Mouse (Mus musculus): ENCODE results near the gene Gzmc.
"Not testable (repeated sequence)": the region's sequence is repeated elsewhere in the genome, so short reads cannot be mapped to it uniquely, and the experiment has no call there.

Gene Gzmc

GRCm38 (mm10) chr14:56234556-56234955, at the start of gene Gzmc:
Gene Gzmc, minus strand, starts transcription at chr14:56234656.
- no peak for TF ChIP-seq POU5F1 (IDR thresholded peaks at IDR 0.05; ENCODE audit: borderline replicate concordance, low read length)
- no peak for TF ChIP-seq NANOG (IDR thresholded peaks at IDR 0.05; ENCODE audit: borderline replicate concordance, low read length)
- TF ChIP-seq CTCF (conservative IDR thresholded peaks at IDR 0.05; ENCODE audit: low read length): no peak
- Histone ChIP-seq H3K4me1 (replicated peaks; ENCODE audit: low read depth, low read length) (no peaks in the 10 kb centered on the region), H3K36me3 (ENCODE audit: insufficient read depth, low read length) (no peaks in the 10 kb centered on the region), H3K27me3 (ENCODE audit: insufficient read depth, low read length) (no peaks in the 10 kb centered on the region), H3K9me3 (ENCODE audit: low read length) (peaks cover 34% of the 10 kb centered on the region), H3K4me3 (replicated peaks; ENCODE audit: low read length) (no peak within 1 kb of the TSS)

- Histone ChIP-seq H3K36me3 (ENCODE audit: insufficient read depth, low read length) (no peaks in the 10 kb centered on the region), H3K9me3 (ENCODE audit: low read length) (no peaks in the 10 kb centered on the region), H3K27me3 (ENCODE audit: insufficient read depth, low read length) (peaks cover 18% of the 10 kb centered on the region), H3K4me3 (replicated peaks; ENCODE audit: low read length) (no peak overlapping the region), H3K4me1 (replicated peaks; ENCODE audit: low read depth, low read length) (peaks cover 31% of the 10 kb centered on the region)
- TF ChIP-seq POU5F1 (IDR thresholded peaks at IDR 0.05; ENCODE audit: borderline replicate concordance, low read length): no peak
- no peak for TF ChIP-seq NANOG (IDR thresholded peaks at IDR 0.05; ENCODE audit: borderline replicate concordance, low read length)
- TF ChIP-seq CTCF (conservative IDR thresholded peaks at IDR 0.05; ENCODE audit: low read length): no peak
These were observed 49.4 kb upstream of the Gzmc start for GRCm38 (mm10) chr14:56283816-56284215.

GRCm38 (mm10) chr14:56281090-56281489, 46.6 kb upstream of the Gzmc start:
- peaks cover 26% of the 10 kb centered on the region for H3K4me1 ChIP-seq (replicated peaks; ENCODE audit: low read depth, low read length)
- H3K9me3 ChIP-seq (ENCODE audit: low read length): no peaks in the 10 kb centered on the region
- H3K27me3 ChIP-seq (ENCODE audit: insufficient read depth, low read length): peaks cover 18% of the 10 kb centered on the region
- TF ChIP-seq NANOG (IDR thresholded peaks at IDR 0.05; ENCODE audit: borderline replicate concordance, low read length) (no peak), POU5F1 (IDR thresholded peaks at IDR 0.05; ENCODE audit: borderline replicate concordance, low read length) (no peak), CTCF (conservative IDR thresholded peaks at IDR 0.05; ENCODE audit: low read length) (no peak)
- no peaks in the 10 kb centered on the region for H3K36me3 ChIP-seq (ENCODE audit: insufficient read depth, low read length)
- no peak overlapping the region for H3K4me3 ChIP-seq (replicated peaks; ENCODE audit: low read length)

GRCm38 (mm10) chr14:56278691-56279090, 44.2 kb upstream of the Gzmc start:
- Histone ChIP-seq H3K27me3 (ENCODE audit: insufficient read depth, low read length) (peaks cover 18% of the 10 kb centered on the region), H3K4me1 (replicated peaks; ENCODE audit: low read depth, low read length) (peaks cover 21% of the 10 kb centered on the region), H3K4me3 (replicated peaks; ENCODE audit: low read length) (peak overlapping the region; percentile 20; the same call in 1 of the 2 replicates)
- H3K9me3 ChIP-seq (ENCODE audit: low read length); H3K36me3 ChIP-seq (ENCODE audit: insufficient read depth, low read length): not testable (repeated sequence)

DNA sequence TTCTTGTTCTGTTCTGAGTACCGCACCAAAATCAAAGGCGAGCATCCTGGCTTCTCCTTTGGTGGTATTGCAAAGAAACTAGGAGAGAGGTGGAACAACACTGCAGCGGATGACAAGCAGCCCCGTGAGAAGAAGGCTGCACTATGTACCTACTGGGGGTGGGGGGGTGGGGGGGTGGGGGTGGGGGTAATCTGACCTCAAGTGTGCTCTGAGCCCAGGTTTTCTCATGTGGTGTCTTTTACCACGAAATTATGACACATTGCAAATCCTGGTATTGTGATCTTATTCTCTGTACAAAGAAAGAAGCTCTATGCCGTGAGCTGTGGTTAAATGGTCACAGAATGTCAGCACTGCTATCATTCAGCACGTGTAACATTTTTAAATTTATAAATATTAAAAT, 41.6 kb upstream of the Gzmc start:
- H3K27me3 ChIP-seq (ENCODE audit: insufficient read depth, low read length): peaks cover 17% of the 10 kb centered on the region
- peaks cover 21% of the 10 kb centered on the region for H3K4me1 ChIP-seq (replicated peaks; ENCODE audit: low read depth, low read length)
- not testable (repeated sequence) for H3K9me3 ChIP-seq (ENCODE audit: low read length)

GRCm38 (mm10) chr14:56266109-56266508, 31.7 kb upstream of the Gzmc start:
- Histone ChIP-seq H3K9me3 (ENCODE audit: low read length) (no peaks in the 10 kb centered on the region), H3K4me1 (replicated peaks; ENCODE audit: low read depth, low read length) (no peaks in the 10 kb centered on the region), H3K36me3 (ENCODE audit: insufficient read depth, low read length) (no peaks in the 10 kb centered on the region), H3K4me3 (replicated peaks; ENCODE audit: low read length) (no peak overlapping the region), H3K27me3 (ENCODE audit: insufficient read depth, low read length) (peaks cover 6% of the 10 kb centered on the region; the same call in 1 of the 2 replicates)
- TF ChIP-seq CTCF (conservative IDR thresholded peaks at IDR 0.05; ENCODE audit: low read length) (no peak), POU5F1 (IDR thresholded peaks at IDR 0.05; ENCODE audit: borderline replicate concordance, low read length) (no peak)

More for the DNA sequence above, 41.6 kb upstream of the Gzmc start:
- H3K4me3 ChIP-seq (replicated peaks; ENCODE audit: low read length); H3K36me3 ChIP-seq (ENCODE audit: insufficient read depth, low read length): not testable (repeated sequence)

DNA sequence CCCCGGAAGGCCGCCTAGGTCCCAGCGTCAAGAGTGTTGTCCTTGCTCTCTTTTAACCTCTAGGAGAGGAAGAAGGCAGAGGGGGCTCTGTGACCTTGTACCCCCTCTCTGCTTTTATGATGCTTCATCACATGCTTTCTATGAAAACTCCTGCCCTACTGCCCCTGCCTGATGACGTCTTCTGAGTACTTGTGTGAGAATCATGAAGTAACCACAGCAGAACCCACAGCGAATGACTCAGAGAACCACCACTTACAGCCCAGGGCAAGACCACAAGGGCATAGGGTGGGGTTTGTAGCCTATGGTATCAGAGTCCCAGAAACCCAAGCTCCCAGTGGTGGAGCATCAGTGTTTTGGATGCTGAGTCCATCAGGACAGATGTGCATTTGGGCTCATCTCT, 27.7 kb upstream of the Gzmc start, which contains the start of gene Gzmb:
Gene Gzmb, minus strand, starts transcription at position 108 of the 400 bp plus-strand sequence.
- H3K4me1 ChIP-seq (replicated peaks; ENCODE audit: low read depth, low read length): no peaks in the 10 kb centered on the region

GRCm38 (mm10) chr14:56240409-56240808, 6.0 kb upstream of the Gzmc start:
- Histone ChIP-seq H3K4me3 (replicated peaks; ENCODE audit: low read length) (no peak overlapping the region), H3K27me3 (ENCODE audit: insufficient read depth, low read length) (no peaks in the 10 kb centered on the region), H3K36me3 (ENCODE audit: insufficient read depth, low read length) (no peaks in the 10 kb centered on the region), H3K4me1 (replicated peaks; ENCODE audit: low read depth, low read length) (no peaks in the 10 kb centered on the region), H3K9me3 (ENCODE audit: low read length) (peaks cover 73% of the 10 kb centered on the region)
- TF ChIP-seq CTCF (conservative IDR thresholded peaks at IDR 0.05; ENCODE audit: low read length) (no peak), NANOG (IDR thresholded peaks at IDR 0.05; ENCODE audit: borderline replicate concordance, low read length) (no peak), POU5F1 (IDR thresholded peaks at IDR 0.05; ENCODE audit: borderline replicate concordance, low read length) (no peak)

More for the DNA sequence above, 27.7 kb upstream of the Gzmc start, which contains the start of gene Gzmb:
- TF ChIP-seq NANOG (IDR thresholded peaks at IDR 0.05; ENCODE audit: borderline replicate concordance, low read length) (no peak), POU5F1 (IDR thresholded peaks at IDR 0.05; ENCODE audit: borderline replicate concordance, low read length) (no peak), CTCF (conservative IDR thresholded peaks at IDR 0.05; ENCODE audit: low read length) (no peak)
- Histone ChIP-seq H3K27me3 (ENCODE audit: insufficient read depth, low read length) (peaks cover 9% of the 10 kb centered on the region; the same call in 1 of the 2 replicates), H3K9me3 (ENCODE audit: low read length) (no peaks in the 10 kb centered on the region), H3K4me3 (replicated peaks; ENCODE audit: low read length) (no peak within 1 kb of the TSS), H3K36me3 (ENCODE audit: insufficient read depth, low read length) (no peaks in the 10 kb centered on the region)

- no peak for TF ChIP-seq POU5F1 (IDR thresholded peaks at IDR 0.05; ENCODE audit: borderline replicate concordance, low read length)
- TF ChIP-seq CTCF (conservative IDR thresholded peaks at IDR 0.05; ENCODE audit: low read length): no peak
- no peak for TF ChIP-seq NANOG (IDR thresholded peaks at IDR 0.05; ENCODE audit: borderline replicate concordance, low read length)
- no peaks in the 10 kb centered on the region for H3K36me3 ChIP-seq (ENCODE audit: insufficient read depth, low read length)
- H3K27me3 ChIP-seq (ENCODE audit: insufficient read depth, low read length): no peaks in the 10 kb centered on the region
- no peak within 1 kb of the TSS for H3K4me3 ChIP-seq (replicated peaks; ENCODE audit: low read length)
- no peaks in the 10 kb centered on the region for H3K9me3 ChIP-seq (ENCODE audit: low read length)
- no peaks in the 10 kb centered on the region for H3K4me1 ChIP-seq (replicated peaks; ENCODE audit: low read depth, low read length)
These were observed 23.1 kb downstream of the Gzmc start, which contains the start of gene Gzmf for GRCm38 (mm10) chr14:56211317-56211716. Gene Gzmf, minus strand, starts transcription at chr14:56211417.
